Mouse (Mus musculus) hindbrain, embryonic 13.5 days (tissue): ENCODE measurements around the gene Fancc. TPM values are rescaled to one million over a fixed set of nuclear protein-coding genes. Genes with fewer than 3 reads are reported as not detected.

Experiments
- ATAC-seq: fragments of 200-750 bp; cut with Nextera tagmentation; 2 replicates; pipeline ENCODE4 v1.8.0; 2017; ENCODE audit warnings: moderate TSS enrichment; ENCODE audit not compliant: low FRiP score
- H3K27ac ChIP-seq: fragments of 300-500 bp; sonication (generic); 2 replicates; pipeline ENCODE4 v1.5.1; 2015; ENCODE audit warnings: inconsistent platforms, mild to moderate bottlenecking, moderate library complexity
- H3K27me3 ChIP-seq: fragments of 300-500 bp; sonication (generic); 2 replicates; pipeline ENCODE4 v1.6.1; 2015; ENCODE audit warnings: mild to moderate bottlenecking, inconsistent platforms
- H3K36me3 ChIP-seq: fragments of 300-500 bp; sonication (generic); 2 replicates; pipeline ENCODE4 v1.6.1; 2015; ENCODE audit warnings: mild to moderate bottlenecking, inconsistent platforms
- H3K4me1 ChIP-seq: fragments of 300-500 bp; sonication (generic); replicated peaks from 2 replicates; pipeline ENCODE4 v1.6.1; 2015; ENCODE audit warnings: inconsistent platforms
- H3K4me2 ChIP-seq: fragments of 300-500 bp; sonication (generic); 2 replicates; pipeline ENCODE4 v1.6.1; 2015; ENCODE audit warnings: inconsistent platforms, mild to moderate bottlenecking, moderate library complexity
- H3K4me3 ChIP-seq: fragments of 300-500 bp; sonication (generic); 2 replicates; pipeline ENCODE4 v1.5.1; 2015; ENCODE audit warnings: mild to moderate bottlenecking, inconsistent platforms
- H3K9ac ChIP-seq: fragments of 300-500 bp; sonication (generic); 2 replicates; pipeline ENCODE4 v1.6.1; 2015; ENCODE audit warnings: mild to moderate bottlenecking, inconsistent platforms
- H3K9me3 ChIP-seq: fragments of 300-500 bp; sonication (generic); 2 replicates; pipeline ENCODE4 v1.6.1; 2016; ENCODE audit warnings: inconsistent platforms
- WGBS: fragments of 180-500 bp; shearing (Covaris S2); methylation state at CpG from one replicate; pipeline ENCODE4 v1.1.7; 2015; 5-methylcytosine and 5-hydroxymethylcytosine counted together
- polyA plus RNA-seq: library from polyadenylated mRNA; unstranded; fragments of >200 nt; fragmentation: Nextera tagmentation; extraction: Ambion mirVana; gene quantifications from 2 replicates; pipeline ENCODE4 v1.2.1, GENCODE M21; 2015

Gene Fancc
- polyA plus RNA-seq, 1 experiment from 2014 or later: 16.3 TPM

GRCm38 (mm10) chr13:63337239-63337960 is 159.7 kb downstream of the Fancc start:
- 52% methylated on average over 8 of the region's 8 CpGs for WGBS
- peaks cover 19% of the 10 kb centered on the region for H3K4me1 ChIP-seq
- no peaks in the 10 kb centered on the region for H3K9me3 ChIP-seq
- H3K27me3 ChIP-seq: no peaks in the 10 kb centered on the region
- no peak overlapping the region for H3K4me3 ChIP-seq
- H3K4me2 ChIP-seq: peak overlapping the region; percentile 1; the same call in 1 of the 2 replicates
- H3K9ac ChIP-seq: no peak overlapping the region
- peak; percentile 31; the same call in 1 of the 2 replicates for ATAC-seq
- peak overlapping the region; percentile 30 for H3K27ac ChIP-seq
- H3K36me3 ChIP-seq: no peaks in the 10 kb centered on the region

DNA sequence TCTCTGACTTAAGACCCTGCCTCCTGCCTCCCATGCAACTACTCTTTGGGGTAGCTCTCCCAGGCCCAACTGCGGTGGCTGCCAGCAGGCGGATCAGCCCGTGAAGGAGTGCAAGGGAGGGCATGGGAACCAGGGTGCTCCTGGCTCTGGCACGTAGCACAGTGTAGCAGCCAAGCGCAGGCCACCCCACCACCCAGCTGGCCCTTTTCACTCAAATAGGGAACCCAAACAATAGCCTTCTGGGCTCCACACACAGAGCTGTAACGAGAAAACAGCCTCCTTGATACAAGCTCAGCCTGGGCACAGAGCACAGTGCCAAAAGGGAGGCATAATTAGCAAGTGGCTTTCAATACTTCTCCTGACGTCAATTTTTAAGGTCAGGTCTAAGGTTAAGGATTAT is 160.7 kb downstream of the Fancc start:
- Histone ChIP-seq H3K27ac (0 out of 2 replicates have a peak overlapping the region, but pooled peaks have one; percentile 40), H3K27me3 (no peaks in the 10 kb centered on the region), H3K4me2 (no peak overlapping the region), H3K36me3 (no peaks in the 10 kb centered on the region), H3K4me1 (peaks cover 19% of the 10 kb centered on the region), H3K4me3 (no peak overlapping the region), H3K9ac (no peak overlapping the region), H3K9me3 (no peaks in the 10 kb centered on the region)
- WGBS: 23% methylated on average over 7 of the region's 7 CpGs
- ATAC-seq: peak; percentile 89

DNA sequence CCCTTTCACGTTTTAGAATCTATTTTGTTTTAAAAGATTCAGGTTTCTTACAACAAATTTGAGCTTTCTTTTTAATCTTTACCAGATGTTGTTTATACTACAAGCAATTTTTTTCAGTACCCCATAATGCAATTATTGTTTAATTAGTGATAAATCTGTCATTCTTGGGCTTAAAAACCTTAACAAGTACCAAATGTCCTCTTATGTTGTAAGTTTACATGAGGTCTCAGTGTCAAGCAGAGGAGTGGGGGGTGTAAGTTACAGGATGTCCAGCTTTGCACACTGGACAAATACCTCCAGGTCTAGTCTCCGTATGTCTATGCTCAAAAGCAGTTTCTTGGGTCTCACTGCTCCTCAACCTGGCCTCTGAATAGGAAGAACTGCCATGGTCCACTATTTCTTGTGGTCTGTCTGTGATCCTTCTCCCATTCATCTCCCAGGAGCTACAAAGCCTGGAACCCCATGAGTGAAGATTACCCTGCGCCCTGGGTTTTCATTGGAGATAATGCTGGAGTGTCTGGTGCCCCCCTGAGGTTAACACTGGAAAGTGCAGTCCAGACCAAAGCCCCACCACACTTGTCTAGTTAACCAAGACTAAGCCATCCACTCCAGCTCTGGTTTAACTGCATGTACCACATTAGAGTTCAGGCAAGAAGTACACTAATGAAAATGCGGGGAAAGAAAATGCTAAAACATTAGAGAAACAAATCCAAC is 161.5 kb downstream of the Fancc start:
- WGBS: 74% methylated on average over 4 of the region's 4 CpGs
- Histone ChIP-seq H3K4me3 (no peak overlapping the region), H3K4me2 (no peak overlapping the region), H3K27me3 (no peaks in the 10 kb centered on the region), H3K27ac (0 out of 2 replicates have a peak overlapping the region, but pooled peaks have one; percentile 40), H3K9me3 (no peaks in the 10 kb centered on the region), H3K9ac (no peak overlapping the region), H3K4me1 (peaks cover 20% of the 10 kb centered on the region), H3K36me3 (no peaks in the 10 kb centered on the region)
- ATAC-seq: no peak

- peaks cover under 1% of the 10 kb centered on the region; the same call in 1 of the 2 replicates for H3K27me3 ChIP-seq
- H3K27ac ChIP-seq: no peak overlapping the region
- no peaks in the 10 kb centered on the region for H3K36me3 ChIP-seq
- no peak for ATAC-seq
- no peak overlapping the region for H3K4me3 ChIP-seq
- no peak overlapping the region for H3K4me2 ChIP-seq
- peaks cover 27% of the 10 kb centered on the region for H3K4me1 ChIP-seq
- H3K9me3 ChIP-seq: no peaks in the 10 kb centered on the region
- WGBS: 53% methylated on average over 4 of the region's 4 CpGs
- no peak overlapping the region for H3K9ac ChIP-seq
Measured at GRCm38 (mm10) chr13:63332576-63333300, 164.3 kb downstream of the Fancc start.

- Histone ChIP-seq H3K27me3 (peaks cover 2% of the 10 kb centered on the region; the same call in 1 of the 2 replicates), H3K9me3 (no peaks in the 10 kb centered on the region), H3K27ac (no peak overlapping the region), H3K4me1 (peaks cover 13% of the 10 kb centered on the region), H3K4me2 (no peak overlapping the region), H3K4me3 (no peak overlapping the region), H3K9ac (no peak overlapping the region), H3K36me3 (no peaks in the 10 kb centered on the region)
- 42% methylated on average over 4 of the region's 4 CpGs for WGBS
- no peak for ATAC-seq
Measured at GRCm38 (mm10) chr13:63331379-63331778, 165.7 kb downstream of the Fancc start.

DNA sequence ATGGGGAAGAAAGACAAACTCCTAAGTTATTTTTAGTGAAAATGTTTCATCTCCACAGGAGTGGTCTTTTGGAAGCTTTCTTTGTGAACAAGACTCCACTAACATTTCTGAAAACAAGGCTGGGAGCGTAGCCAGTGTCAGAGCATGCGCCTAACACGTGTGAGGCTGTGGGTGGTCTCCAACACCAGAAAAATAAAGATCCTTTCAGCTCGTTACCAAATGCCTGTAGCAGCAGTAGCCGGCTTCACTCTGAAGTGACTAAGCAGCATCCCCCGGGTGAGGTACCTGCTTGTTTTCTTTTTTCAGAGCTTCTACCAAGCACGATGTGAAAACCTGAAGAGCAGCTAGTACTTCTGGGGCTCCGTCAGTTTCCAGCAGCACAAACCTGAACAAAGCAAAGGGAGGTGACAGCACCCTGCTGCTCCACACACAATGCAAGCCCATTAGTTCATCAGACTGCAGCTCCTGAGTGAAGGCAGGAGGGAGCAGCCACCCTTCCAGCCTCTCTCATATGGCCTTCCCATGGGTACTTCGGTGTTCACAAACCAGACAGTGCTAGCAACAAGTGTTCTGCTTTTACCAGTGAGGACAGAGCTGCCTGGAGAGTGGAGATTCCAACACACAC is 166.7 kb downstream of the Fancc start:
- Histone ChIP-seq H3K4me2 (no peak overlapping the region), H3K9me3 (no peaks in the 10 kb centered on the region), H3K36me3 (no peaks in the 10 kb centered on the region), H3K9ac (no peak overlapping the region), H3K4me3 (no peak overlapping the region), H3K27ac (no peak overlapping the region), H3K4me1 (peaks cover 9% of the 10 kb centered on the region), H3K27me3 (peaks cover 2% of the 10 kb centered on the region; the same call in 1 of the 2 replicates)
- WGBS: 14% methylated on average over 9 of the region's 9 CpGs
- no peak for ATAC-seq

DNA sequence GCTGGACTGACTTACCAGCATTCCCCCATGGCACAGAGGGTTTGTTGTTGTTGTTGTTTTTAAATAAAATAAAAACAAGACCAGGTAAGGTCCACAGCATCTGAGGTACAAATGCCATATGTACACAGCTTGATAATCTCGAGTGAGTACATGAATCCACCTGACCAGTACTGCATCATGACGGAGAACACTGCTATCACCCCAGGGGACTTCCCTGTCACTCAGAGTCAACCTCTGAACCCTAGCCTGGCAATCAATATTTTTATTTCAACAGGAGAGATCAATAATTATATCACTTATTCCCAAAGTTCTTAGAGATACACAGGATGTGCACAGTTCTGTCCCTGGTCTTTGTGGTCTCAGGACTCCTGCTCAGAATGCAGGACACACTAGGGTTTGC is 171.1 kb downstream of the Fancc start:
- Histone ChIP-seq H3K9ac (no peak overlapping the region), H3K36me3 (peaks cover 5% of the 10 kb centered on the region; the same call in 1 of the 2 replicates)
- WGBS: 78% methylated on average over 2 of the region's 2 CpGs

GRCm38 (mm10) chr13:63324978-63325848 is 171.9 kb downstream of the Fancc start:
- no peak overlapping the region for H3K4me3 ChIP-seq
- H3K4me2 ChIP-seq: no peak overlapping the region
- no peak for ATAC-seq
- peaks cover 2% of the 10 kb centered on the region; the same call in 1 of the 2 replicates for H3K27me3 ChIP-seq
- H3K9me3 ChIP-seq: no peaks in the 10 kb centered on the region
- 0 out of 2 replicates have a peak overlapping the region, but pooled peaks have one; percentile 2 for H3K27ac ChIP-seq
- H3K4me1 ChIP-seq: peaks cover 14% of the 10 kb centered on the region
- H3K9ac ChIP-seq: no peak overlapping the region
- WGBS: 83% methylated on average over 10 of the region's 10 CpGs
- H3K36me3 ChIP-seq: peaks cover 5% of the 10 kb centered on the region; the same call in 1 of the 2 replicates

More for the DNA sequence above, 171.1 kb downstream of the Fancc start:
- Histone ChIP-seq H3K4me3 (no peak overlapping the region), H3K27ac (no peak overlapping the region), H3K27me3 (peaks cover 2% of the 10 kb centered on the region; the same call in 1 of the 2 replicates), H3K4me1 (peaks cover 18% of the 10 kb centered on the region), H3K9me3 (no peaks in the 10 kb centered on the region), H3K4me2 (no peak overlapping the region)
- ATAC-seq: no peak

DNA sequence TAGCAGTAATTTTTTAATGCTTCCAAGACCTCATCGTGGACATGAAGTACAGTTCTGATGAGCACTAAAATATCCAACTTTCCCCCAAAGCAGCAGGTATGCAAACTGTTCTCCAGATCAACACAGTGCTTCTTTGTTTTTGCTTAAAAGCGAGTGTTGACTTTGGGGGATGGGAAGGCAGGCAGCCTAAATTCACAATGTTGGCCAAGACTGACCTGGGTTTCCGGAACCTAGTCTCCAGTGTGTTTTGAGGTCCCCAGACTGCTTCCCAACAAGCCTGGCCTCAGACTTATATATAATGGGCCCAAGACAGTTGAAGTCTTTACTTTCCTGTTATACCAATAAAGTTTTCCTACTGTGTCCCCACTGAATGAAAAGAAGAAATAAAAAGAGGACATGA is 172.8 kb downstream of the Fancc start:
- H3K36me3 ChIP-seq: peaks cover 5% of the 10 kb centered on the region; the same call in 1 of the 2 replicates
- H3K27ac ChIP-seq: no peak overlapping the region
- peaks cover 9% of the 10 kb centered on the region for H3K4me1 ChIP-seq
- no peak overlapping the region for H3K9ac ChIP-seq
- H3K27me3 ChIP-seq: peaks cover 2% of the 10 kb centered on the region; the same call in 1 of the 2 replicates
- H3K4me2 ChIP-seq: no peak overlapping the region
- ATAC-seq: no peak
- H3K9me3 ChIP-seq: no peaks in the 10 kb centered on the region
- no peak overlapping the region for H3K4me3 ChIP-seq
- 62% methylated on average over 3 of the region's 3 CpGs for WGBS

- ATAC-seq: no peak
Measured at GRCm38 (mm10) chr13:63323286-63324075, 173.6 kb downstream of the Fancc start.

More at GRCm38 (mm10) chr13:63323286-63324075, 173.6 kb downstream of the Fancc start:
- Histone ChIP-seq H3K27me3 (peaks cover 2% of the 10 kb centered on the region; the same call in 1 of the 2 replicates), H3K9me3 (no peaks in the 10 kb centered on the region), H3K4me2 (no peak overlapping the region), H3K4me3 (no peak overlapping the region), H3K9ac (no peak overlapping the region), H3K4me1 (peaks cover 9% of the 10 kb centered on the region), H3K27ac (no peak overlapping the region), H3K36me3 (peaks cover 5% of the 10 kb centered on the region; the same call in 1 of the 2 replicates)
- WGBS: 73% methylated on average over 9 of the region's 9 CpGs
